Mouse (Mus musculus): ENCODE measurements around the gene Soga1.

DNA sequence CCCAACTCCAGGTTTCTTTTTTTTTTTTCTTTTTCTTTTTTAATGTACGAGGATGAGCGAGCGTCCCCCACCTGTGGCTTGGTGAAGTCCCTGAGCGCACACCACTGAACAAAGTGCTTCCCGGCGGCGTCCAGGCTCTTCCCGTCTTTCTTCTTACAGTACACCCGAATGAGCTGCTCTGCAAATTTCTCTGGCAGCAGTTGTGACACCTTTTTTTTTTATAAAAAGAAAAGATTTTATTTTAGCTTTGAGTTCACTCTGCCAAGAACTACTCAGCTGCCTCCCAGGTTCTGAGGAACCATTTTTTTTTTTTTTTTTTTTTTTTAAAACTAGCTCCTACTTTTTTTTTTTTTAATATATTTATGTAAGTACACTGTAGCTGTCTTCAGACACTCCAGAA, 22.6 kb upstream of the Soga1 start:
- TF ChIP-seq CTCF (IDR thresholded peaks at IDR 0.05; ENCODE audit: low read depth) (no peak), EP300 (IDR thresholded peaks at IDR 0.05; ENCODE audit: low read depth) (no peak)

All from liver, embryonic 14.5 days (tissue).